Mouse (Mus musculus): ENCODE measurements around the gene Ptms. TPM values are rescaled to one million over a fixed set of nuclear protein-coding genes. Genes with fewer than 3 reads are reported as not detected.

The Ptms gene
- total RNA-seq (2023): 108 and 127 TPM in 2 replicates

GRCm38 (mm10) chr6:124919695-124920317 is at the start of gene Ptms:
Gene Ptms (minus strand): TSS chr6:124920103.

GRCm38 (mm10) chr6:124965088-124965719 is 45.3 kb upstream of the Ptms start, which contains the start of gene Cops7a:
Gene Cops7a (minus strand): TSS chr6:124965538.

GRCm38 (mm10) chr6:124930754-124931524 is 11.0 kb upstream of the Ptms start, which contains the start of gene Mlf2:
Gene Mlf2 (plus strand): TSS chr6:124931386.

GRCm38 (mm10) chr6:124911533-124912218 is 8.2 kb downstream of the Ptms start, which contains the start of gene Lag3:
Gene Lag3 (minus strand): TSS chr6:124911705.

GRCm38 (mm10) chr6:124887986-124888385 is 31.9 kb downstream of the Ptms start, which contains the start of gene Cd4:
Gene Cd4 (minus strand): TSS chr6:124888221.

Other genes with a start within 250 kb of the Ptms start
- 40.5 and 44.4 TPM in 2 replicates for gene Emg1, start 207.9 kb downstream of the Ptms start, total RNA-seq (2023)
- gene Phb2, start 207.8 kb downstream of the Ptms start, total RNA-seq (2023): 91.6 and 94.2 TPM in 2 replicates
- 332 and 353 TPM in 2 replicates for gene Ptpn6, start 181.4 kb downstream of the Ptms start, total RNA-seq (2023)
- gene Grcc10, start 178.7 kb downstream of the Ptms start, total RNA-seq (2023): 89.2 and 97.3 TPM in 2 replicates
- gene Gm45234, start 164.1 kb downstream of the Ptms start, total RNA-seq (2023): not detected in 2 replicates
- gene Atn1, start 163.6 kb downstream of the Ptms start, total RNA-seq (2023): 39.2 and 39.7 TPM in 2 replicates
- gene Eno2, start 150.4 kb downstream of the Ptms start, total RNA-seq (2023): not detected in 2 replicates
- gene Lrrc23, start 140.4 kb downstream of the Ptms start, total RNA-seq (2023): not detected in 2 replicates
- 17.6 and 18.8 TPM in 2 replicates for gene Spsb2, start 111.4 kb downstream of the Ptms start, total RNA-seq (2023)
- gene Tpi1, start 105.8 kb downstream of the Ptms start, total RNA-seq (2023): 109 and 115 TPM in 2 replicates
- gene Usp5, start 90.6 kb downstream of the Ptms start, total RNA-seq (2023): 41.6 and 56.4 TPM in 2 replicates
- gene Cdca3, start 90.6 kb downstream of the Ptms start, total RNA-seq (2023): 41.2 and 59.0 TPM in 2 replicates
- gene Gnb3, start 79.8 kb downstream of the Ptms start, total RNA-seq (2023): not detected in 2 replicates
- gene P3h3, start 62.4 kb downstream of the Ptms start, total RNA-seq (2023): 0.36 and 0.76 TPM in 2 replicates
- not detected in 2 replicates for gene Gpr162, start 56.1 kb downstream of the Ptms start, total RNA-seq (2023)
- 0.88 TPM in 1 of 2 replicates, not detected in the other for gene Cd4, start 31.9 kb downstream of the Ptms start, total RNA-seq (2023)
- gene Lag3, start 8.4 kb downstream of the Ptms start, total RNA-seq (2023): 0.38 and 0.43 TPM in 2 replicates
- 82.7 and 86.2 TPM in 2 replicates for gene Mlf2, start 11.3 kb upstream of the Ptms start, total RNA-seq (2023)
- gene Cops7a, start 45.4 kb upstream of the Ptms start, total RNA-seq (2023): 15.5 and 17.7 TPM in 2 replicates
- not detected in 2 replicates for gene Pianp, start 76.6 kb upstream of the Ptms start, total RNA-seq (2023)
- 86.5 and 92.3 TPM in 2 replicates for gene Zfp384, start 89.0 kb upstream of the Ptms start, total RNA-seq (2023)
- gene Ing4, start 119.7 kb upstream of the Ptms start, total RNA-seq (2023): 87.7 and 100 TPM in 2 replicates
- gene Acrbp, start 129.6 kb upstream of the Ptms start, total RNA-seq (2023): 7.1 and 8.5 TPM in 2 replicates
- 5.1 and 6.8 TPM in 2 replicates for gene Lpar5, start 147.8 kb upstream of the Ptms start, total RNA-seq (2023)
- 185 and 239 TPM in 2 replicates for gene Chd4, start 175.9 kb upstream of the Ptms start, total RNA-seq (2023)
- gene Nop2, start 211.8 kb upstream of the Ptms start, total RNA-seq (2023): 13.5 and 20.0 TPM in 2 replicates
- 24.7 and 34.6 TPM in 2 replicates for gene Iffo1, start 225.1 kb upstream of the Ptms start, total RNA-seq (2023)
- 693 and 1,543 TPM in 2 replicates for gene Gapdh, start 246.4 kb upstream of the Ptms start, total RNA-seq (2023)

Measured in neutrophil, adult 65 days (primary cell).